Mouse (Mus musculus) cerebellum, postnatal 14 days (tissue): ENCODE results near the gene Reep1.
A peak's percentile ranks its signal among the peaks of the same experiment; 100 is the strongest.
"Not testable (repeated sequence)": the region's sequence is repeated elsewhere in the genome, so short reads cannot be mapped to it uniquely, and the experiment has no call there.

Experiments used
- DNase-seq, 2 experiments: peaks; one replicate each; pipeline ENCODE4 v3.0.0; 2021; ENCODE audit warnings: mixed read lengths in 2 of 2

Gene Reep1

DNA sequence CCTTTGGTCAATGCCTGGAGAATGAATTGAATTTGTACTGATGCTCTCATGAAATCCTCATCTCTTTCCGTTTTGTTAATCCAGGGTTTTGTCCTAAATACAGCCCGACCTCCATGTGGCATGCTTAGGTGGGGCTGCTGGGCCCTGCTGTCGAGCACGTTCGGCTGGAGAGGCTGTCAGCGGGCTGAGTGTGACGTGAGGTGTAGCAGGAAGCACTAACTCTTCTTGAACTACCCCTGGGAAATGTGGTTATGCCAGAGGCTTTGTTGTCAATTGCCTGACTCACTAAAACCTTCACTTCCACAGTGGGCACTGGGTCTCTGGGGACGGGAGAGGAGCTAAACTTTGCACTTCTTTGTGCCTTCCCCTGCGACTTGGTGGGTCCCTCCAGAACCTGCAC lies 81.0 kb downstream of the Reep1 start:
- no peak for DNase-seq

DNA sequence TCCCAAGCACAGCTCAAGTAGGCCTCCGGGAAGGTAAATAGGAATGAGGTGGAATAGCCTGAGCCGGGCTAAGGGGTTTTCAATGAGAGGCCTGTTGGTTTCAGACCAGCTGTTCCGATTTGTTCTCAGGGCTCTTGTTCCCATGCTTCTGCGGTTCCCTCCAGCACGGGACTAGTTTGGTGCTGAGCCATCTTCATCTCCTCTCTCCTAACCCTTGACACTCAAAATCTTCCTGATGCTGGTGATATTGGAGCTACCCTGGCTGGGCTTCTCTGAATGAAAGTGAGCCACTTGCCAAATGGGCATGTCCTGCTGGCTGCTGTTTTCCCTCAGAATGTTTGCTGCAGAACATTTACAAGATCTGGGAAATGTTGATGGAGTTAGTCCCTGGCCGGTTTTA lies 84.4 kb downstream of the Reep1 start:
- no peak for DNase-seq

- no peak for DNase-seq
Observed at GRCm38 (mm10) chr6:71799391-71799790, 92.0 kb downstream of the Reep1 start.

GRCm38 (mm10) chr6:71801011-71801713 lies 93.8 kb downstream of the Reep1 start:
- DNase-seq = peak; percentile 25 to 57

DNA sequence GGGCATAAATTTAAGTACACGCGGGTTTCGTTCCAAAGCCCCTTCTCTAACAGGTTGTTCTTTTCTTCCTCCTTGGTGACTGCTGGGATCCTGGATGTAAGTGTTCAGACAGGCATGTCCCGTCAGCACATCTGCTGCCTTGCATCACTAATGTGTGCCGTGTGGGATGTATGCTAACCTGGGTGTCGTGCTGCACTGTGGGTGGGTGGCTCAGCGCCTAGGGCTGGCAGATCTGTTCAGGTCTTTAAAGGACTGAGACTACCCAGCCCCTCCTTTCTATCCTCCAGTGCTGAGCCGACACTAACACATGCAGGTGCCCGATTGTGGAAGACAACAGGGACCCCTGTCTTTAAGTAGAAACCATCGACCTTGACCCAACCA lies 94.3 kb downstream of the Reep1 start:
- DNase-seq = peak; percentile 52 to 59

DNA sequence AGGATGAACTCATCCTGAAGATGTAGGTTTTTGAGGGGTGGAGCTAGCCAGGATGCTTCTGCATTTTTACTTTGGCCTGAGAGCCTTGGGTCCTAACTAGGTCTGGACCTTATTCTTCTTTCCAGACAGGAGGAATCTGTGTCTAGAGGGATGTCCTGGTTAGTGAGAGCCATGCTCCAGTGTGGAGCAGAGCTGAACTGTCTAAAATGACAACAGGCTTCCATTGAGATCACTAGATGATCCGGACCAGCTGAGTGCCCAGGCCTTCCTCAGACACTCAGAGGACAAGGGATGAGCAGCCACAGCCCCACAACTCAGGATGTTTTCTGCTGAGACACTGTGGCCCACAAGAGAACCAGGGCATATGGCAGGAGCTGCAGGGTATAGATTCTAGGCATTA lies 96.2 kb downstream of the Reep1 start:
- DNase-seq = no peak

DNA sequence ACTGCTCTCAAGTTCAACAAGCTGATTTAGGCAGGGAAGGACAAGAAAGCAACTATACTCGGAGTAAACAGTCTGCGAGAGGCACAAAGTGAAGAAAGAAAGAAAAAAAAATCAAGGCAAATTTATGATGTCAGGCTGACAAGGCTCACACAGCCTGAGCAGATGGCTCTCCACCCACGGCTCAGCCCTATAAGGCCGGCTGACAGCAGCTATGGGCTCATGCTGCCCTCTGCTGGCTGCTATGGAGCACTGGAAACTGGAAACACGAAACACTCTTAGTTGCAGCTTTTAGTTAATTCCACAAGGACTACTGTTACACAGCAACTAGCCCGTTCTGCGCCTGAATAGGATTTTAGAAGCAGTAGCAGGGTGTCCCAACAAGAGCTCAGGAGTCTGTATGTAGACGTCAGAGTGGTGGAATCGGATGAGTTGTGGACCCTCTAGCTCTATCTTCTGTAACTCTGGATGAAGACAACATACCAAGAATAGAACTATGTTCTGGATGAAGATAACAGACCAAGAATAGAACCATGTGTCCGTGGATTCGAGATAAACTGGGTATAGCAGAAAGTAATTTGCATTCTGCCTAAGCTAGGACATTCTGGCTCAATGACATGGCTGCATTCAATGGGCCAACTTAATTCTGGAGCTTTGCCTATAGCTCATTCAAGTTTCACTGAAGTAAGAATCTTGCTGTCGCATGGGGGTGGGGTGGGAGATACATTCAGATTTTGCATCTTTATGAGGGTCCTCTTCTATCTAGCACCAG lies 96.9 kb downstream of the Reep1 start:
- DNase-seq = peak; percentile 81 to 83

DNA sequence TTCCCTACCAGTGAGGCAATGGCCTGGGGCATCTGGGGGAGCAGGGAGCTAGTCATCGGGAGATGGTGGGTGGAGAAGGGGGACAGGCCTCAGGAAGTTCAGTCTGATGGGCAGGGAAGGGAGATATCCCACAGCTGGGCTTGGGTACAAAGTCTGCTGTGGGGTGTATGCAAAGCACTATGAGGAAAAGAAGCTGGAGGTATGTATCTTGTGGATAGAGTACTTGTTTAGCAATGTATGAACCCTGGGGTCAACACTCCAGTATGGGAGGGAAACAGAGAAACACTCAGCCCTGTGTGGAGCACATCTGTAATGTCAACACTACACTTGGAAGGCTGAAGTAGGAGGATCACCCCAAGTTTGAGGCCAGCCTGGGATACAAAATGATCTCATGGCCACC lies 99.4 kb downstream of the Reep1 start:
- DNase-seq = no peak

- no peak for DNase-seq
Observed at GRCm38 (mm10) chr6:71809890-71810289, 102.5 kb downstream of the Reep1 start.

DNA sequence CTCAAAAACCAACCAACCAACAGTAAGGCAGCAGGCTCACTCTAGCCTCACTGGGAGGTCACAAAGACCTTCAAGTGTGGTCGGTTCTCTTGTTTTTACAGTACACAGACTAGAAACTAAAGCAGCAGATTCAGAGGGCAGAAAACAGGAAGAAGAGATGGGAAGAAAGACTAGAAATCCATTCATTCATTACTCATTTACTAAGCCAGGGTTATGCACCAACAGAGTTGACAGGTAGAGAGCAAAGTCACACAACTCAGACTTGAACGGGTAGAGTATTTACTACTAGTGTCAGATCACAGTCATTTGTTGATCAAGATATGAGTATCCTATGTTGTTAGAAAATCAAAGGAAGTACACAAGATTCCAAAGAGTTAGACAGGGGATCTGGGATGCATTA lies 105.5 kb downstream of the Reep1 start:
- no peak for DNase-seq

GRCm38 (mm10) chr6:71819764-71820292 lies 112.5 kb downstream of the Reep1 start:
- no peak for DNase-seq

GRCm38 (mm10) chr6:71823085-71823484 lies 115.7 kb downstream of the Reep1 start:
- no peak for DNase-seq

- peak; percentile 88 to 89 for DNase-seq
Observed at GRCm38 (mm10) chr6:71823488-71823887, 116.1 kb downstream of the Reep1 start.

DNA sequence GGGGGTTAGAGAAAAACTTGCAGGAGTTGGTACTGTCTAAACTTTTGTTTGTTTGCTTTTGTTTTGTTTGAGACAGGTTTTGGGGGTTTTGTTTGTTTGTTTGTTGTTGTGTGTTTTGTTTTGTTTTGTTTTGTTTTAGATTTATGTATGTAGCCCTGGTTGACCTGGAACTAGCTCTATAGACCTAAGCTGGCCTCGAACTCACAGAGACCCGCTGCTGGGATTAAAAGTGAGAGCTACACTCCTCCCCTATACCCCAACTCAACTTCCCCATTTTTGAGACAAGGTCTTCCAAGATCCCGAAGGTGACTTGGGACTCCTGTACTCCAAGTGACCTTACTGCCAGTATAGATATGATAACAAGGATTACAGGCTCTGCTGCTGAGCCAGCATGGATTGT lies 116.6 kb downstream of the Reep1 start:
- no peak for DNase-seq

DNA sequence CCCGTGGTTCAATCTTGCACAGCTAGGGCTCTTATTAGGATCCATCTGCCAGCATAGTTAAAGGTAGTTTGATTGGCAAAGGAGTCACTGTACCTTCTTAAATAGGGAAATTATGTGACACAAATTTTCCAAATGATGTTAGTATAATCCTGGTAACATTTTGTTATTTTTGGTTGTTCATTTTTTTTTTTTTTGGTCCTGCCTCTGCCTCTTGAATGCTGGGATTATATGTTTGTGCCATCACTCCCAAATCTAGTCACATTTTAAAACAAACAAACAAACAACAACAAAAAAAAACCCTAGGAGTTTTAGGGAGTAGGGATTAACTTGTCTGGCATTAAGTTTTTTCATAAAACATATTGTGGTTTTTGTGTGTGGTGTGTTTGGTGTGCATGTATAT lies 119.5 kb downstream of the Reep1 start, which contains the start of gene Mrpl35:
Gene Mrpl35 (minus strand): TSS at position 101 of the 400 bp plus-strand sequence.
- no peak for DNase-seq

GRCm38 (mm10) chr6:71829768-71830167 lies 122.4 kb downstream of the Reep1 start:
- DNase-seq = no peak

GRCm38 (mm10) chr6:71830690-71831580 lies 123.6 kb downstream of the Reep1 start, which contains the start of gene Immt:
TSS of gene Immt (plus strand) at chr6:71831331.
- peak; percentile 98 for DNase-seq

DNA sequence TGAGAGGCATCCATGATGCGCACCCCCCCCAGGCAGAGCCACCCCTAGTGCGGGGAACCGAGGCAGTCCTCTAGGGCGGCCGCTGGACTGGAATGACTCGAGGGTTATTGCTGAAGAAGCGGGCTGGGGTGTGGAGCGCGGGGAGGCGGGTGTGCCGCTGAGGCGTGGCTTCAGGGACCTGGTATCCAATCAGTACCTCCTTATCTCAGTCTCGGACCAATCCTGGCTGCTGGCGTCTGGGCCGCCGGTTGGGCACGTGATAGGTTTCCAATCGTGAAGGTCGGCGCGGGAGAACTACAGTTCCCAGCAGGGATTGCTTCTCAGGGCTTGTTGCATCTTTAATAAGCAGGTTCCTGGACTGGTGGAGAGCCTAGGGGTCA lies 124.2 kb downstream of the Reep1 start:
- peak; percentile 95 for DNase-seq

GRCm38 (mm10) chr6:71836811-71837210 lies 129.4 kb downstream of the Reep1 start:
- peak in 1 of 2 experiments; percentile 15 for DNase-seq

DNA sequence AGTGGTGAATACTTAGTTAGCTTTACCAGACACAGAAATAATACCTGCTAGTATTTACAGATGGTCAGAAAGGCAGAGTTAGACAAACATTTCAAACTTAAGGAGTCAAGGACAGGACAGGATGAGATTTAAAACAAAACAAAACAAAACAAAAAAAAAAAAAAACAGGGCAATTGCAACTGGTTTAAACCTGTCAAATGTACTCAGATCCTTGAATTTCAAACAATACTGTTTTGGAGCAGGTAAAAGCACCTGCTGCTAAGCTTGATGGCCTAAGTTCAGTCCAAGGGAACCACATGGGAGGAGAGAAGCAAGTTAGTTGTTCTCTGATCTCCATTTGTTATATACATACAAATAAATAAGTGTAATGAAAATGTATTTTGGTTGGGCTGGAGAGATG lies 132.5 kb downstream of the Reep1 start:
- no peak for DNase-seq

GRCm38 (mm10) chr6:71840597-71841290 lies 133.4 kb downstream of the Reep1 start:
- DNase-seq = no peak

GRCm38 (mm10) chr6:71846906-71847305 lies 139.5 kb downstream of the Reep1 start:
- DNase-seq = not testable (repeated sequence)
